Mouse (Mus musculus): ENCODE data around the gene Hist1h2be. TPM values are rescaled to one million over a fixed set of nuclear protein-coding genes. Genes with fewer than 3 reads are reported as not detected.
A peak's percentile ranks its signal among the peaks of the same experiment; 100 is the strongest.

Gene Hist1h2be
- total RNA-seq, 2 experiments from 2014 or later, result 4.8 to 5.6 TPM

- intact Hi-C loops (cut with DNase I), result loop anchor here (10.0 kb wide), 1 partner anchor 1821 kb away; the partner anchor contains the start of genes Hist1h2ai, Hist1h2bl and Hist1h3h
- no peak for DNase-seq (ENCODE audit: low spot score in 2 of 2)
These were observed 84.7 kb downstream of the Hist1h2be start for GRCm38 (mm10) chr13:23536076-23536822.

- intact Hi-C loops (cut with DNase I), result loop anchor here (10.0 kb wide), 1 partner anchor 1821 kb away; the partner anchor contains the start of genes Hist1h2ai, Hist1h2bl and Hist1h3h
- DNase-seq (ENCODE audit: low spot score in 2 of 2), result peak; percentile 95 to 97
These were observed 85.5 kb downstream of the Hist1h2be start, which contains the start of gene Hist1h3g for GRCm38 (mm10) chr13:23535137-23536075. Hist1h3g (plus strand) TSS chr13:23535422.

GRCm38 (mm10) chr13:23534368-23535131 lies 86.4 kb downstream of the Hist1h2be start:
- DNase-seq (ENCODE audit: low spot score in 2 of 2), result no peak
- intact Hi-C loops (cut with DNase I), result loop anchor here (5.0 to 10.0 kb wide), 2 partner anchors 1492 to 1820 kb away; partner anchors contain the start of genes Hist1h2ag, Hist1h2ai, Hist1h2bj and Hist1h2bl

Small RNA genes within 50 kb of the gene (microRNA-seq; reads per million reads assigned to microRNA genes)
- gene Gm44297 (0 reads per million in 2 experiments), gene Gm44359 (0 reads per million in 2 experiments), gene Gm44394 (0 reads per million in 2 experiments)

Other genes with a start within 250 kb of the Hist1h2be start
- gene Abt1, start 197.3 kb downstream of the Hist1h2be start, total RNA-seq (2021), result 1 to 10 TPM; 6.9 to 7.1 TPM
- gene Btn1a1, start 155.2 kb downstream of the Hist1h2be start, total RNA-seq (2021), result not detected
- 1 to 10 TPM in 1 of 2 experiments, under 1 TPM in 1; 0.82 to 1.3 TPM for gene Btn2a2, start 132.3 kb downstream of the Hist1h2be start, total RNA-seq (2021)
- 100 to 1,000 TPM; 264 to 291 TPM for gene Hist1h4h, start 90.1 kb downstream of the Hist1h2be start, total RNA-seq (2021)
- gene Hist1h2af, start 87.2 kb downstream of the Hist1h2be start, total RNA-seq (2021), result 10 to 100 TPM in 1 of 2 experiments, 1 to 10 TPM in 1; 4.3 to 21.5 TPM
- gene Hist1h3g, start 85.7 kb downstream of the Hist1h2be start, total RNA-seq (2021), result 1 to 10 TPM; 5.8 to 6.2 TPM
- under 1 TPM; 0.91 to 0.92 TPM for gene Hist1h2bh, start 77.7 kb downstream of the Hist1h2be start, total RNA-seq (2021)
- 10 to 100 TPM; 18.7 to 21.0 TPM for gene Hist1h3f, start 77.1 kb downstream of the Hist1h2be start, total RNA-seq (2021)
- gene Hist1h4f, start 69.5 kb downstream of the Hist1h2be start, total RNA-seq (2021), result 100 to 1,000 TPM; 150 to 165 TPM
- 1 to 10 TPM; 3.1 to 4.2 TPM for gene Hist1h1d, start 67.9 kb downstream of the Hist1h2be start, total RNA-seq (2021)
- 10 to 100 TPM; 49.1 to 57.1 TPM for gene Hist1h3e, start 58.8 kb downstream of the Hist1h2be start, total RNA-seq (2021)
- 10 to 100 TPM in 1 of 2 experiments, 1 to 10 TPM in 1; 8.2 to 10.1 TPM for gene Hist1h2ae, start 49.9 kb downstream of the Hist1h2be start, total RNA-seq (2021)
- 10 to 100 TPM; 79.2 to 92.9 TPM for gene Hist1h2bg, start 49.7 kb downstream of the Hist1h2be start, total RNA-seq (2021)
- gene Hist1h2bf, start 46.9 kb downstream of the Hist1h2be start, total RNA-seq (2021), result 10 to 100 TPM; 24.6 to 36.3 TPM
- gene Hist1h2ad, start 46.7 kb downstream of the Hist1h2be start, total RNA-seq (2021), result 1 to 10 TPM; 3.0 to 5.1 TPM
- gene Hist1h3d, start 45.4 kb downstream of the Hist1h2be start, total RNA-seq (2021), result 1 to 10 TPM; 9.4 to 9.9 TPM
- gene Hist1h4d, start 39.5 kb downstream of the Hist1h2be start, total RNA-seq (2021), result 100 to 1,000 TPM; 132 to 148 TPM
- gene Hist1h1e, start 1.4 kb upstream of the Hist1h2be start, total RNA-seq (2021), result 10 to 100 TPM; 53.4 to 69.1 TPM
- gene Hist1h2ac, start 62.8 kb upstream of the Hist1h2be start, total RNA-seq (2021), result 1 to 10 TPM; 1.9 to 2.0 TPM
- gene Hist1h2bc, start 63.1 kb upstream of the Hist1h2be start, total RNA-seq (2021), result 10 to 100 TPM; 25.0 to 27.3 TPM
- under 1 TPM in 1 of 2 experiments, not detected in 1; 0.40 TPM for gene Hist1h1t, start 74.7 kb upstream of the Hist1h2be start, total RNA-seq (2021)
- 100 to 1,000 TPM; 100 to 103 TPM for gene Hist1h4c, start 77.3 kb upstream of the Hist1h2be start, total RNA-seq (2021)
- gene Hfe, start 89.7 kb upstream of the Hist1h2be start, total RNA-seq (2021), result 1 to 10 TPM; 2.9 to 3.1 TPM
- 10 to 100 TPM; 55.8 to 75.9 TPM for gene Hist1h1c, start 117.7 kb upstream of the Hist1h2be start, total RNA-seq (2021)
- 1 to 10 TPM; 6.8 to 7.2 TPM for gene Hist1h3c, start 124.5 kb upstream of the Hist1h2be start, total RNA-seq (2021)
- gene Hist1h2bb, start 125.6 kb upstream of the Hist1h2be start, total RNA-seq (2021), result 10 to 100 TPM; 18.8 to 20.7 TPM
- 10 to 100 TPM; 30.0 to 36.8 TPM for gene Hist1h2ab, start 130.0 kb upstream of the Hist1h2be start, total RNA-seq (2021)
- 10 to 100 TPM; 16.5 to 23.8 TPM for gene Hist1h3b, start 131.1 kb upstream of the Hist1h2be start, total RNA-seq (2021)
- 10 to 100 TPM; 73.2 to 80.8 TPM for gene Hist1h4b, start 135.9 kb upstream of the Hist1h2be start, total RNA-seq (2021)
- gene Hist1h4a, start 140.1 kb upstream of the Hist1h2be start, total RNA-seq (2021), result 10 to 100 TPM; 68.8 to 69.0 TPM
- 10 to 100 TPM; 33.2 to 47.2 TPM for gene Hist1h3a, start 141.3 kb upstream of the Hist1h2be start, total RNA-seq (2021)
- gene Hist1h1a, start 142.5 kb upstream of the Hist1h2be start, total RNA-seq (2021), result 10 to 100 TPM; 20.4 to 29.2 TPM
- not detected for gene Trim38, start 148.8 kb upstream of the Hist1h2be start, total RNA-seq (2021)
- gene Slc17a2, start 185.9 kb upstream of the Hist1h2be start, total RNA-seq (2021), result not detected
- gene Slc17a3, start 218.3 kb upstream of the Hist1h2be start, total RNA-seq (2021), result under 1 TPM; 0.17 to 0.22 TPM
- gene Slc17a1, start 246.6 kb upstream of the Hist1h2be start, total RNA-seq (2021), result not detected